Mouse (Mus musculus) layer of hippocampus, adult 11-12 months (tissue): ENCODE data around the gene Iqcb1.

Source experiments
- DNase-seq: peaks from one replicate; pipeline ENCODE4 v3.0.0; 2022; ENCODE audit warnings: low spot score

Gene Iqcb1

DNA sequence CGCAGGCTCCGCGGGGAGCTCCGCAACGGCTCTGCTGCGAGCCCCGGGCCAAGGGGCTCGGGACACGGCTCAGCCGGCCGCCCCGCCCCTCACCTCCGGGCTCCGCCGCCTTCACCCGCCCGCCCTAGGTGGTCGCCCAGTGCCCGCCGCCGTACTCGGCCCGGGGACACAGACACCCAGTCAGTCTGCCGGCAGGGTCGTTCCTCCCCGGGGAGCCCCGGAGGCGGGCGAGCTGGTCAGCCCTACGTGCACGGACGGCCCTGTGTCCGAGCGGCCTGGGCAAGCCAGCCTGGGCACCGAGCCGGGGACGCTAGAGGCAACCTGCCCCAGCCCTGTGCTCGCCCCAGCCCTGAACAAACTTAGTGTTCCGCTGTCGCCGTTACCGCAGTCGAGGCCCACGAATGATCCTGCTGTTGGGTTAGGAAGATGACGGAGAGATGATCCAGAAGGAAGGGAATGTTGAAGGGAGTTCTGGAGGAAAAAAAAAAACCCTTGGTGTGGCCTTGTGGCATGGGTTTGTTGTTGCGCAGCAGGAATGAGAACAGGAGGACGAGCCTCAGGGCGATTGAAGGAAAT lies 47.2 kb downstream of the Iqcb1 start:
- DNase-seq = peak; percentile 53

GRCm38 (mm10) chr16:36877316-36877715 lies 49.1 kb downstream of the Iqcb1 start:
- DNase-seq = no peak

DNA sequence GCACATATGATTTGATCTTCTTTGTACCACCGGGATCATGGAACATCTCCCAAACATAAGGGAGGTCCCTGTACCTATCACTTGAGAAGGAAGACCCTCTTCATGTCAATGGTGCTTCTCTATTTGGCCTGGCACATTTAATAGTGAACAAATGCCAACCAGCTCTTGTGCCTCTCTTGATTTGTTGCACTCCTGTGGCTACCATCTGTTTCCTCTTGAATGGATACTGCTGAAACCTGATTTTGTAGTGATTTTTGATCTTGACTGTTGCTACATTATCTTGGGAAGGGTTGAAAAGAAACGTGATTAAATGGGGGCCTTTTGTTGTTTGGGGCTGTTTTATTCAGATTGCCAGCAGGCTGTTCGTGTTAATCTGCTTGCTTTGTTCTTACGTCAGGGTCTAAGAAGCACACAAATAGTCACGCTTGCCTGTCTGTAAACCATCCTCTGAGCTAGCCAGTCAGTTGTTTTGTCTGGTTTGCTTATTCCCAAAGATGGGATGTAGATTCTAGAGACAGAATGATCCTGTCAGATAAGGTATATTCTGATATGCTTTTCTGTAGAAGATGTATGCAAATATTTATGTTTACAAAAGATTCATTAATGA lies 54.7 kb downstream of the Iqcb1 start:
- DNase-seq = no peak

GRCm38 (mm10) chr16:36884881-36885280 lies 56.7 kb downstream of the Iqcb1 start:
- no peak for DNase-seq

GRCm38 (mm10) chr16:36885912-36886311 lies 57.7 kb downstream of the Iqcb1 start:
- no peak for DNase-seq

DNA sequence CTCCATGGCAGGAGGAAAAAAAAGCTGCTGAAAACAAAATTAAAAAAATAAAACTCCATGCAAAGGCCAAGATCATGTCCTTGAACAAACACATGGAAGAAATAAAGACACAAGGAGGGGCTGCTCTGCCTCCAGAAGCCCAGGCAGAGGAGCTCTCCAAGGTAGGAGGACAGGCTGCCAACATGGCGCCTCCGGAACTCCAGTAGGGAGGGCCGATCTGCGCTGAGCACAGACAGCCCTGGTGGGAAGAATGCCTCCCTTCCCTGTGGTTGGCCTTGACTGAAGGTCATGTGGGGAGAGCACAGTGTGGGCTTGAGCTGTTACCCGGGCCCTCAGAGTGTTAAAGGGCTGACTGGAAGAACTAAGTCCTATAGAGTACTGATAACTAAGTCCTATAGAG lies 59.4 kb downstream of the Iqcb1 start:
- DNase-seq = no peak

DNA sequence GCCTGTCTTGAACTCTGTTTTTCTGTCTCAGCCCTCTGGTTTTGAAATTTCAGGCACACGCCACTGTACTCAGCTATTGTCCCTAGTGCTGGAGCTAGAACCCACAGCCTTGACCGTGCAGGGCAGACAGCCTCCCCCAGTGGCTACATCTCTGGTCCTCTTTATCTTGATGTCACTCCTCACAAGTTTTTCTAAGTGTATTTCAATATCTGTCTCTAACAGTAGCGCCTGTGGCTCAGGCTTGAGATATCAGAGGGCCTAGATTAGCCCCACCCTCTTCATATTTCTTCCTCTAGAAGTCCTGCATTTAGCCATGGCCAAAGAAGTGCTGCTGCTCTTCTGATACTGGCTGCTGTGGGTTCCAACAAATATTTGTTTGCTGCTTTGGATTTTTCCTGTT lies 62.4 kb downstream of the Iqcb1 start:
- DNase-seq = no peak

- no peak for DNase-seq
These were observed 63.2 kb downstream of the Iqcb1 start for GRCm38 (mm10) chr16:36891415-36891814.

DNA sequence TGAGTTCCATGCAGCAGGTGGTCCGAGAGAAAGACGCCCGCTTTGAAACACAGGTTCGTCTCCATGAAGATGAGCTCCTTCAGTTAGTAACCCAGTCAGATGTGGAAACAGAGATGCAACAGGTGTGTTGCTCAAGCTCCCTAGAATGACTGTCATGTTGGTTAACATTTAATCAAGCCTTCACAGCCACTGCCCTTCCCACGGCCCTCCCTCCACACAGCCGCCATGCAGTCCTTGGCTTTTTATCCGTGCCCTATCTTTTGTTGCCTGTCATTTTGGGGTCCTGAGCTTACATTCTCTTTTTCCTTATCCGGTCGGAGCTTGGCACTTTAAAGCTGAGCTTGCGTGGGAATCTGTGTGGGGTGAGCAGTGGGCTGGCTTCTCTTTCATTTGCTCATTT lies 65.1 kb downstream of the Iqcb1 start:
- no peak for DNase-seq

DNA sequence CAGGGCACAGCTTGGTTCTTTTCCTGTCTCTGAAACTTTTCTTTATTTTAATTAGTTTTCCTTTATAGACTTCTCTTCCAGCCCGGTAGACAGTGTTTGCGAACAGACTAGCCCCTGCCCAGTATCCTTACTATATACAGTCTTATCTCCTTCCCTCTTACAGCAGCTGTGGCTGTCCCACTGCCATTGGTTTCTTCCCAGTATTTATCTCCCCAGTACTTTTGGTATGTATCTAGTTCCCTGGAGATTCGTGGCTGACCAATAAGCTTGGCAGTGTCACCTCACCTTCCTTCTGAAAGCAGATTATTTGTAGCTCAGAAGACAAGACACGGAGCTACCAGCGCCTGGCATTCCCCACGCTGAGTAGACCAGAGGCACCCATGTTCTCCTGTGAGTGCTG lies 68.5 kb downstream of the Iqcb1 start:
- no peak for DNase-seq

GRCm38 (mm10) chr16:36903156-36903555 lies 75.0 kb downstream of the Iqcb1 start:
- no peak for DNase-seq

GRCm38 (mm10) chr16:36911909-36912308 lies 83.7 kb downstream of the Iqcb1 start:
- DNase-seq = no peak

- no peak for DNase-seq
These were observed 84.1 kb downstream of the Iqcb1 start for GRCm38 (mm10) chr16:36912311-36912710.

- no peak for DNase-seq
These were observed 86.0 kb downstream of the Iqcb1 start for GRCm38 (mm10) chr16:36914195-36914594.

- no peak for DNase-seq
These were observed 90.3 kb downstream of the Iqcb1 start for GRCm38 (mm10) chr16:36918505-36918904.

- DNase-seq = no peak
These were observed 92.2 kb downstream of the Iqcb1 start for GRCm38 (mm10) chr16:36920410-36920809.

DNA sequence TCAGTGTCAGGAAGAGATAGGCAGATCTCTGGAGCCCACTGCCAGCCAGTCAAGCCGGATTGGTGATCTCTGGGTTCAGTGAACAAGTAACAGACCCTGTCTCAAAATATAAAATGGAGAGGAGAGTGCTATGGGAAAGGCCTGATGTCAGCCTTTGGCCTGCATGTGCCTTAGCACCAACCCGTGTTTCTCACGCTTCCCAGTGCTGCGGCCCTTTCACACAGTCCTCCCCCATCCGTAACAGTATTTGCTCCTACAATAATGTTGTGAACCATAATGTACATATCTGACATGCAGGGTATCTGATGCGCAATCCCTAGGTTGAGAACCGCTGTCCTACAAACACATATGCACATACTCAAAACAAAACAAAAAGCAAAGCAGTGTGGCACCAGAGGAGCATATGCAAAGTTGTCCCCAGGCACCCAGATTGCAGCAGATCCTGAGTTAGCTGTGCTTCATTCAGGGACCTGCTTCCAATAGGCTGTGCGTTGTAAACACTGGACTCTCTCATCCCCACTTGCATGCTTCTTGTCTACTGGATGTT lies 93.0 kb downstream of the Iqcb1 start:
- no peak for DNase-seq

DNA sequence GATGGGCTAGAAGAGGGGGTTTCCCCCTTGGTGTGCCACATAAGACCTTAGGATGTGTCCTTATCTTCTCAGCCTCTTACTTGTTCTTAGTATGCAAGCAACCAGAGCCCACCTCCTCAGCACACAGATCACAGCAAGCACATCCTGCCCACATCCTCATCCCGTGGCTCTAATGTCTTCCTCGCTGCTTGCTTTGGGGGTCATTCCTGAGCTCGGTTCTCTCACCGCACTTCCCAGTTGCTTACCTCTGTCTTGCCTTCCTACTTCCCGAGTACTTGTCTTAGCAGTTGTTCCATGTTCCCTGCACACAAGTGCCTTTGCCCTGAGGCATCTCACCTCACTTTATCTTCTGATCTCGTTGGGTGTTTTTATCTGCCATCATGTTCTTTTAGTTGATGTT lies 93.8 kb downstream of the Iqcb1 start:
- DNase-seq = no peak
